Mouse (Mus musculus): ENCODE measurements around the gene Gm21887.
"Not testable (repeated sequence)": the region's sequence is repeated elsewhere in the genome, so short reads cannot be mapped to it uniquely, and the experiment has no call there.

Gene Gm21887

DNA sequence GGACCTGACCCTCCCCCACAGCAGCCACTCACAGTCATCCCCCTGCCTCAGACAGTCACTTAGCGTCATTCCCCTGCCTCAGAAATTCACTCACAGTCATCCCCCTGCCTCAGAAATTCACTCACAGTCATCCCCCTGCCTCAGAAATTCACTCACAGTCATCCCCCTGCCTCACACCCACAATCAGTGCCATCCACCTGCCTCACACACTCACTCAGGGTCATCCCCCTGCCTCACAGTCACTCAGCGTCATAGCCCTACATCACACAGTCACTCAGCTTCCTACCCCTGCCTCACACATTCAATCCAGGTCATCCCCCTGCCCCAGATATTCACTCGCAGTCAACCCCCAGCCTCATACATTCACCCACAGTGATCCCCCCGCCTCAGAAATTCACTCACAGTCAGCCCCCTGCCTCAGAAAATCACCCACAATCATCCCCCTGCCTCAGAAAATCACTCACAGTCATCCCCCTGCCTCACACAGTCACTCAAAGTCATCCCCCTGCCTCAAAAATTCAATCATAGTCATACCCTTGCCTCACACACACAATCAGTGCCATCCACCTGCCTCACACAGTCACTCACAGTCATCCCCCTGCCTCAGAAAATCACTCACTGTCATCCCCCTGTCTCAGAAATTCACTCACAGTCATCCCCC lies 10.8 kb upstream of the Gm21887 start:
- DNase-seq = not testable (repeated sequence)

- DNase-seq = not testable (repeated sequence)
Observed at GRCm38 (mm10) chrX:169999226-169999883, 10.1 kb upstream of the Gm21887 start.

- not testable (repeated sequence) for DNase-seq
Observed at GRCm38 (mm10) chrX:169999912-170000641, 9.4 kb upstream of the Gm21887 start.

DNA sequence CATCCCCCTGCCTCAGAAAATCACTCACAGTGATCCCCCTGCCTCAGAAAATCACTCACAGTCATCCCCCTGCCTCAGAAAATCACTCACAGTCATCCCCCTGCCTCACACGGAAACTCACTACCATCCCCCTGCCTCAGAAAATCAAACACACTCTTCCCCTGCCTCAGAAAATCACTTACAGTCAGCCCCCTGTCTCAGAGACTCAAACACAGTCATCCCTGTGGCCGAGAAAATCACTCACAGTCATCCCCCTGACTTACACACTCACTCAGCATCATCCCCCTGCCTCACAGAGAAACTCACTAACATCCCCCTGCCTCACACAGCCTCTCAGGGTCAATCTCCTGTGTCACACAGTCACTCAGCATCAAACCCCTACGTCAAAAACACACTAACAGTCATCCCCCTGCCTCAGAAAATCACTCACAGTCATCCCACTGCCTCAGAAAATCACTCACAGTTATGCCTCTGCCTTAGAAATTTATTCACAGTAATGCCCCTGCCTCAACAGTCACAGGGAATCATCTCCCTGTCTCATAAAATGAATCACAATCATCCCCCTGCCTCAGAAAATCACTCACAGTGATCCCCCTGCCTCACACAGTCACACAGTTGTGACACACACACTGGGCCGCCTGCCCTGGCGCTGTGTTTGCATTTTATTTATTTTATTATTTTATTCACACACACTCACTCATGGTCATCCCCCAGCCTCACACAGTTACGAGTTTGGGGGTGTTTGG lies 8.6 kb upstream of the Gm21887 start:
- not testable (repeated sequence) for DNase-seq

- not testable (repeated sequence) for DNase-seq
Observed at GRCm38 (mm10) chrX:170001388-170001695, 8.1 kb upstream of the Gm21887 start.

- DNase-seq = not testable (repeated sequence)
Observed at GRCm38 (mm10) chrX:170002510-170003197, 6.8 kb upstream of the Gm21887 start.

DNA sequence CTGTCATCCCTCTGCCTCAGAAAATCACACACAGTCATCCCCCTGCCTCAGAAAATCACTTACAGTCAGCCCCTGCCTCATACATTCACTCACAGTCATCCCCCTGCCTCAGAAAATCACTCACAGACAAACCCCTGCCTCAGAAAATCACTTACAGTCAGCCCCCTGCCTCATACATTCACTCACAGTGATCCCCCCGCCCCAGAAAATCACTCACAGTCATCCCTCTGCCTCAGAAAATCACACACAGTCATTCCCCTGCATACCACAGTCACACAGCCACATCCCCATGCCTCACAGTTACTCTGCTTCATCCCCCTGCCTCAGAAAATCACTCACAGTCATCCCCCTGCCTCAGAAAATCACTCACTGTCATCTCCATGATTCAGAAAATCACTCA lies 5.9 kb upstream of the Gm21887 start:
- DNase-seq = not testable (repeated sequence)

DNA sequence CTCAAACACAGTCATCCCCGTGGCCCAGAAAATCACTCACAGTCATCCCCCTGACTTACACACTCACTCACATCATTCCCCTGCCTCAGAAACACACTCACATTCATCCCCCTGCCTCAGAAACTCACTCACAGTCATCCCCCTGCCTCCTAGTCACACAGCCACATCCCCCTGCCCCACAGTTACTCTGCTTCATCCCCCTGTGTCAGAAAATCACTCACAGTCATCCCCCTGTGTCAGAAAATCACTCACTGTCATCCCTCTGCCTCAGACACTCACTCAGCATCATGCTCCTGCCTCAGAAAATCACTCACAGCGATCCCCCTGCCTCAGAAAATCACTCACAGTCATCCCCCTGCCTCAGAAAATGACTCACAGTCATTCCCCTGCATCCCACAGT lies 5.2 kb upstream of the Gm21887 start:
- not testable (repeated sequence) for DNase-seq

GRCm38 (mm10) chrX:170004793-170005192 lies 4.7 kb upstream of the Gm21887 start:
- DNase-seq = not testable (repeated sequence)

GRCm38 (mm10) chrX:170005194-170005593 lies 4.3 kb upstream of the Gm21887 start:
- DNase-seq = not testable (repeated sequence)

GRCm38 (mm10) chrX:170005695-170006297 lies 3.7 kb upstream of the Gm21887 start:
- not testable (repeated sequence) for DNase-seq

DNA sequence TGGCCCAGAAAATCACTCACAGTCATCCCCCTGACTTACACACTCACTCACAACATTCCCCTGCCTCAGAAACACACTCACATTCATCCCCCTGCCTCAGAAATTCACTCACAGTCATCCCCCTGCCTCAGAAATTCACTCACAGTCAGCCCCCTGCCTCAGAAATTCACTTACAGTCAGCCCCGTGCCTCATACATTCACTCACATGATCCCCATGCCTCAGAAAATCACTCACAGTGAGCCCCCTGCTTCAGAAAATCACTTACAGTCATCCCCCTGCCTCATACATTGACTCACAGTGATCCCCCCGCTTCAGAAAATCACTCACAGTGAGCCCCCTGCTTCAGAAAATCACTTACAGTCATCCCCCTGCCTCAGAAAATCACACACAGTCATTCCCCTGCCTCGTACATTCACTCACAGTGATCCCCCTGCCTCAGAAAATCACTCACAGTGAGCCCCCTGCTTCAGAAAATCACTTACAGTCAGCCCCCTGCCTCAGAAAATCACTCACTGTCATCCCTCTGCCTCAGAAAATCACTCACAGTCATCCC lies 2.7 kb upstream of the Gm21887 start:
- not testable (repeated sequence) for DNase-seq

GRCm38 (mm10) chrX:170007375-170008178 lies 1.9 kb upstream of the Gm21887 start:
- not testable (repeated sequence) for DNase-seq

DNA sequence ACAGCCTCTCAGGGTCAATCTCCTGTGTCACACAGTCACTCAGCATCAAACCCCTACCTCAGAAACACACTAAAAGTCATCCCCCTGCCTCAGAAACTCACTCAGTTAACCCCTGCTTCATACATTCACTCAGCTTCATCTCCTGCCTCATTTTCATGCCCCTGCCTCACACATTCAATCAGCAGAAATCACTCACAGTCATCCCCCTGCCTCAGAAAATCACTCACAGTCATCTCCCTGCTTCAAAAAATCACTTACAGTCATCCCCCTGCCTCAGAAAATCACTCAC lies 1.3 kb upstream of the Gm21887 start:
- not testable (repeated sequence) for DNase-seq

GRCm38 (mm10) chrX:170008584-170008983 lies 875 bp upstream of the Gm21887 start:
- peak; percentile 70 for DNase-seq

DNA sequence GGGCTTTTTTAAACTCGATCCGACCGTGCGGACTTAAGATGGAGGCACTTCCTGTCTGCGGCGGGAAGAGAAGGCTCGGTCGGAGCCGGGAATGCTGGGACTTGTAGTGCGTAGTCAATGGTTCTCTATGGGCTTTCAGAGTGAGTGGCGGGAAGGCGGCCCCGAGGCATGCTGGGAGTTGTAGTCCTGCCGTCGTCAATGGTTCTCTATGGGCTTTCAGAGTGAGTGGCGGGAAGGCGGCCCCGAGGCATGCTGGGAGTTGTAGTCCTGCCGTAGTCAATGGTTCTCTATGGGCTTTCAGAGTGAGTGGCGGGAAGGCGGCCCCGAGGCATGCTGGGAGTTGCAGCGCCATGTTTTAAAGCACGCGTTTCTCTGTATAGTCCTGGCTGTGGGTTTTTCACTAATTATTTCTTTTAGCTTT lies 352 bp downstream of the Gm21887 start:
- DNase-seq = peak; percentile 100

GRCm38 (mm10) chrX:170010581-170011528 lies 1.4 kb downstream of the Gm21887 start:
- DNase-seq = peak; percentile 85

DNA sequence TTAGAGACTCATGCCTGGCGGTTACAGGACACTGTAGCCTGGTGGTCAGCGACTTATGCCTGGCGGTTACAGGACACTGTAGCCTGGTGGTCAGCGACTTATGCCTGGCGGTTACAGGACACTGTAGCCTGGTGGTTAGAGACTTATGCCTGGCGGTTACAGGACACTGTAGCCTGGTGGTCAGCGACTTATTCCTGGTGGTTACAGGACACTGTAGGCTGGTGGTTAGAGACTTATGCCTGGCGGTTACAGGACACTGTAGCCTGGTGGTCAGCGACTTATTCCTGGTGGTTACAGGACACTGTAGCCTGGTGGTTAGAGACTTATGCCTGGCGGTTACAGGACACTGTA lies 2.0 kb downstream of the Gm21887 start:
- DNase-seq = not testable (repeated sequence)

DNA sequence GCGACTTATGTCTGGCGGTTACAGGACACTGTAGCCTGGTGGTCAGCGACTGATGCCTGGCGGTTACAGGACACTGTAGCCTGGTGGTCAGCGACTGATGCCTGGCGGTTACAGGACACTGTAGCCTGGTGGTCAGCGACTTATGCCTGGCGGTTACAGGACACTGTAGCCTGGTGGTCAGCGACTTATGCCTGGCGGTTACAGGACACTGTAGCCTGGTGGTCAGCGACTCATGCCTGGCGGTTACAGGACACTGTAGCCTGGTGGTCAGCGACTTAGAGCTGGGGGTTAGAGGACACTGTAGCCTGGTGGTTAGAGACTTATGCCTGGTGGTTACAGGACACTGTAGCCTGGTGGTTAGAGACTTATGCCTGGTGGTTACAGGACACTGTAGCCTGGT lies 4.0 kb downstream of the Gm21887 start:
- DNase-seq = not testable (repeated sequence)

DNA sequence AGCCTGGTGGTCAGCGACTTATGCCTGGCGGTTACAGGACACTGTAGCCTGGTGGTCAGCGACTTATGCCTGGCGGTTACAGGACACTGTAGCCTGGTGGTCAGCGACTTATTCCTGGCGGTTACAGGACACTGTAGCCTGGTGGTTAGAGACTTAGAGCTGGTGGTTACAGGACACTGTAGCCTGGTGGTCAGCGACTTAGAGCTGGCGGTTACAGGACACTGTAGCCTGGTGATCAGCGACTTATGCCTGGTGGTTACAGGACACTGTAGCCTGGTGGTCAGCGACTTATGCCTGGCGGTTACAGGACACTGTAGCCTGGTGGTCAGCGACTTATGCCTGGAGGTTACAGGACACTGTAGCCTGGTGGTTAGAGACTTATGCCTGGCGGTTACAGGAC lies 4.6 kb downstream of the Gm21887 start:
- DNase-seq = not testable (repeated sequence)
